Comparison of ENCODE assay signal across 27 mouse cellular contexts in the genomic region with DNA sequence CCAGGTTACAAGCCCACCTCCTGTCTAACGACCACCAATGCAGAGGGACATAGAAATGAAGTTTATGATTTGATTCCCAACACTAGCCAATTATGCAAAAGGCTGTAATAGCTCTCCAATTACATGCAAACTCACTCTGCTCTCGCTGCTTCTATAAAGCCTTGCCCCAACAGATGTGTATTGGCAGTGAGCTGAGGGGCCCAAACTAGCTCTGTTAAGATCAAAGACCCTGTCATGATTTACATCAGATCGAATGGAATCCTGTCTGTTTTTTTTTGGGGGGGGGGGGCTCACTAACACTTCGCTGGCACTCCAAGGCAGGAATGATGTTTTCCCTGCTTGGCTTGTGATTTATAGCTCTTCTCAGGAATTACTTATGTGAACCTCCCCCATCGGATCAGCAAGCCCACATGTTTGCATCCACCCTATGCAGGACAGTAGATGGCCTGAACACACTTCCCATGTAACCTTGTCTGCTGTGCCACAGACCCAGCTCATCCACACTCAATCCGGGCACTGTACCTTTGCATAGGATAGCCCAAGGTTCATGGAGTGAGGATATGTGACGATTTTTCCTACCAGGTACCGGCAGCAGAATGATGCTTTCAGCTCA. TPM values are rescaled to one million over a fixed set of nuclear protein-coding genes. Genes with fewer than 3 reads are reported as not detected.
DNase-seq lines count a peak whose midpoint lies in the region; ATAC-seq and TF ChIP-seq lines count a peak whose summit lies in the region.
"Had no signal": no experiment of that assay in that cellular context is flagged by ENCODE, and none has a peak within 500 bp of the region (broad histone marks: within the 10 kb centered on the region; RNA-seq: fewer than 3 reads in every experiment).

No protein-coding gene starts in this region.

- no peak for TF ChIP-seq POLR2A in limb, embryonic 14.5 days (IDR thresholded peaks at IDR 0.05; ENCODE audit: borderline replicate concordance, extremely low read depth, insufficient read depth, insufficient read length)

- no peak overlapping the region for H3K4me2 ChIP-seq in kidney, embryonic 14.5 days (replicated peaks; ENCODE audit: low read depth, low read length)
- no peak overlapping the region; the same call in 1 of the 2 replicates for H3K4me2 ChIP-seq in limb, embryonic 13.5 days (replicated peaks)
- H3K4me2 ChIP-seq in limb, embryonic 14.5 days (replicated peaks; ENCODE audit: low read depth, low read length, severe bottlenecking), result no peak overlapping the region
- no peak overlapping the region for H3K4me2 ChIP-seq in liver, embryonic 12.5 days
- H3K4me2 ChIP-seq: embryonic facial prominence, embryonic 13.5 days; forebrain, embryonic 13.5 days; heart, embryonic 13.5 days; hindbrain, embryonic 14.5 days had no signal

- H3K4me3 ChIP-seq in kidney, embryonic 14.5 days (ENCODE audit: low read length), result no peak overlapping the region
- H3K4me3 ChIP-seq in limb, embryonic 13.5 days, result no peak overlapping the region
- H3K4me3 ChIP-seq in limb, embryonic 10.5 days, result no peak overlapping the region
- H3K4me3 ChIP-seq in limb, embryonic 14.5 days (replicated peaks; ENCODE audit: low read length), result no peak overlapping the region
- no peak overlapping the region for H3K4me3 ChIP-seq in liver, embryonic 12.5 days
- H3K4me3 ChIP-seq: embryonic facial prominence, embryonic 10.5 days; embryonic facial prominence, embryonic 13.5 days; erythroblast, embryonic 14.5 days; forebrain, embryonic 13.5 days; gastrocnemius, adult 2 months; heart, embryonic 13.5 days had no signal

- H3K27me3 ChIP-seq in kidney, embryonic 14.5 days (ENCODE audit: control insufficient read depth, insufficient read depth, low read length), result no peaks in the 10 kb centered on the region
- H3K27me3 ChIP-seq in limb, embryonic 13.5 days, result no peaks in the 10 kb centered on the region
- no peaks in the 10 kb centered on the region for H3K27me3 ChIP-seq in limb, embryonic 10.5 days (ENCODE audit: low read depth, poor library complexity, severe bottlenecking)
- H3K27me3 ChIP-seq in limb, embryonic 14.5 days (ENCODE audit: control insufficient read depth, insufficient read depth, low read length), result no peaks in the 10 kb centered on the region
- H3K27me3 ChIP-seq in liver, embryonic 12.5 days (replicated peaks), result no peaks in the 10 kb centered on the region
- H3K27me3 ChIP-seq: embryonic facial prominence, embryonic 13.5 days; forebrain, embryonic 13.5 days; heart, embryonic 13.5 days had no signal

- no peak for DNase-seq in kidney, adult 9 months
- no peak for DNase-seq in limb, embryonic 10.5 days (ENCODE audit: low spot score)
- DNase-seq in limb, embryonic 14.5 days (ENCODE audit: low spot score), result peak; percentile 44
- DNase-seq: adrenal gland, adult 2 months; adrenal gland, postnatal 14 days; cerebellum, adult 11 months; cerebellum, adult 2 months; cerebellum, adult 9-11 months; cerebellum, postnatal 25 days; forebrain, postnatal 0 days; gastrocnemius, adult 2 months; gastrocnemius, postnatal 14 days; heart, adult 18-20 months; heart, postnatal 14 days; heart, postnatal 4 days had no signal

- no peaks in the 10 kb centered on the region for H3K9me3 ChIP-seq in kidney, embryonic 14.5 days (ENCODE audit: control insufficient read depth, low read length)
- H3K9me3 ChIP-seq in limb, embryonic 13.5 days, result no peaks in the 10 kb centered on the region
- no peaks in the 10 kb centered on the region for H3K9me3 ChIP-seq in limb, embryonic 10.5 days (replicated peaks)
- no peaks in the 10 kb centered on the region for H3K9me3 ChIP-seq in limb, embryonic 14.5 days (ENCODE audit: control insufficient read depth, low read length)
- no peaks in the 10 kb centered on the region for H3K9me3 ChIP-seq in liver, embryonic 12.5 days (replicated peaks)
- H3K9me3 ChIP-seq: embryonic facial prominence, embryonic 10.5 days; embryonic facial prominence, embryonic 13.5 days; forebrain, embryonic 13.5 days; heart, embryonic 13.5 days had no signal

- peak; percentile 62 for ATAC-seq in kidney, embryonic 14.5 days (ENCODE audit: low FRiP score, low TSS enrichment)
- peak; percentile 59 for ATAC-seq in limb, embryonic 13.5 days (ENCODE audit: low FRiP score, low read depth)
- peak; percentile 19; the same call in 1 of the 2 replicates for ATAC-seq in limb, embryonic 14.5 days (ENCODE audit: low FRiP score, low read depth)
- no peak for ATAC-seq in liver, embryonic 12.5 days
- ATAC-seq: CD4-positive, CD25-positive, alpha-beta regulatory T cell, adult 4 months; forebrain, embryonic 13.5 days; forebrain, postnatal 0 days; hindbrain, postnatal 0 days; inflammation-experienced regulatory T-cells, adult 6 months had no signal

- H3K4me1 ChIP-seq in kidney, embryonic 14.5 days (ENCODE audit: control insufficient read depth, insufficient read depth, low read length), result 0 out of 2 replicates have a peak, but pooled peaks cover 2% of the 10 kb centered on the region
- H3K4me1 ChIP-seq in limb, embryonic 13.5 days, result peaks cover 11% of the 10 kb centered on the region
- peaks cover 10% of the 10 kb centered on the region for H3K4me1 ChIP-seq in limb, embryonic 10.5 days
- peaks cover 6% of the 10 kb centered on the region for H3K4me1 ChIP-seq in limb, embryonic 14.5 days (ENCODE audit: control insufficient read depth, insufficient read depth, low read length)
- H3K4me1 ChIP-seq in liver, embryonic 12.5 days, result peaks cover 7% of the 10 kb centered on the region; the same call in 1 of the 2 replicates
- H3K4me1 ChIP-seq: embryonic facial prominence, embryonic 13.5 days; forebrain, embryonic 13.5 days had no signal

- no peaks in the 10 kb centered on the region for H3K36me3 ChIP-seq in kidney, embryonic 14.5 days (ENCODE audit: control insufficient read depth, insufficient read depth, low read length)
- no peaks in the 10 kb centered on the region for H3K36me3 ChIP-seq in limb, embryonic 13.5 days
- no peaks in the 10 kb centered on the region for H3K36me3 ChIP-seq in limb, embryonic 10.5 days
- H3K36me3 ChIP-seq in limb, embryonic 14.5 days (ENCODE audit: control insufficient read depth, insufficient read depth, low read length), result no peaks in the 10 kb centered on the region
- H3K36me3 ChIP-seq in liver, embryonic 12.5 days, result no peaks in the 10 kb centered on the region
- H3K36me3 ChIP-seq: embryonic facial prominence, embryonic 10.5 days; embryonic facial prominence, embryonic 13.5 days; heart, embryonic 13.5 days had no signal

- no peak overlapping the region for H3K27ac ChIP-seq in kidney, embryonic 14.5 days (ENCODE audit: low read depth, low read length)
- H3K27ac ChIP-seq in limb, embryonic 13.5 days, result no peak overlapping the region
- H3K27ac ChIP-seq in limb, embryonic 10.5 days, result no peak overlapping the region
- no peak overlapping the region for H3K27ac ChIP-seq in limb, embryonic 14.5 days (replicated peaks; ENCODE audit: low read depth, low read length)
- H3K27ac ChIP-seq in liver, embryonic 12.5 days, result no peak overlapping the region
- H3K27ac ChIP-seq: embryonic facial prominence, embryonic 10.5 days; embryonic facial prominence, embryonic 13.5 days; forebrain, embryonic 13.5 days; gastrocnemius, adult 2 months; heart, embryonic 13.5 days; hindbrain, embryonic 14.5 days; hindbrain, postnatal 0 days had no signal

- 26% methylated on average over 8 of the region's 8 CpGs for WGBS in kidney, embryonic 14.5 days
- 32% methylated on average over 8 of the region's 8 CpGs for WGBS in limb, embryonic 13.5 days
- 37% methylated on average over 8 of the region's 8 CpGs for WGBS in limb, embryonic 10.5 days
- 29% methylated on average over 8 of the region's 8 CpGs for whole genome bisulfite sequencing in limb, embryonic 14.5 days
- 56% methylated on average over 8 of the region's 8 CpGs for WGBS in liver, embryonic 12.5 days (ENCODE audit: insufficient replicate concordance)

- no peak overlapping the region for H3K9ac ChIP-seq in kidney, embryonic 14.5 days (ENCODE audit: low read depth, low read length)
- peak overlapping the region; percentile 13; the same call in 1 of the 2 replicates for H3K9ac ChIP-seq in limb, embryonic 13.5 days
- no peak overlapping the region for H3K9ac ChIP-seq in limb, embryonic 14.5 days (ENCODE audit: low read depth, low read length, severe bottlenecking)
- H3K9ac ChIP-seq in liver, embryonic 12.5 days, result no peak overlapping the region
- H3K9ac ChIP-seq: embryonic facial prominence, embryonic 13.5 days; forebrain, embryonic 13.5 days; forebrain, postnatal 0 days; heart, embryonic 13.5 days; hindbrain, embryonic 14.5 days had no signal

RNA-seq across cellular contexts. Expression of a gene that starts 12.5 kb away (rescaled TPM):
- polyA plus RNA-seq in kidney, embryonic 14.5 days (2014; fragmentation: Nextera tagmentation; extraction: Ambion mirVana), result 19.4 and 48.4 TPM in 2 replicates
- polyA plus RNA-seq in limb, embryonic 13.5 days (2015; fragmentation: Nextera tagmentation; extraction: Ambion mirVana), result 34.0 and 35.5 TPM in 2 replicates
- polyA plus RNA-seq in limb, embryonic 10.5 days (2016; fragmentation: Nextera tagmentation; extraction: Ambion mirVana), result 33.8 and 37.7 TPM in 2 replicates
- polyA plus RNA-seq in limb, embryonic 14.5 days (2012; rRNA removed), result 44.9 and 45.5 TPM in 2 replicates
- polyA plus RNA-seq in limb, embryonic 14.5 days (2014; fragmentation: Nextera tagmentation; extraction: Ambion mirVana), result 45.3 and 53.4 TPM in 2 replicates
- polyA plus RNA-seq in liver, embryonic 12.5 days (2016; fragmentation: Nextera tagmentation; extraction: Ambion mirVana), result 12.5 TPM in 2 replicates

RNA-seq across cellular contexts. Expression of a gene that starts 13.8 kb away (rescaled TPM):
- 5.5 and 8.7 TPM in 2 replicates for polyA plus RNA-seq in kidney, embryonic 14.5 days (2014; fragmentation: Nextera tagmentation; extraction: Ambion mirVana)
- 7.8 and 7.9 TPM in 2 replicates for polyA plus RNA-seq in limb, embryonic 13.5 days (2015; fragmentation: Nextera tagmentation; extraction: Ambion mirVana)
- 4.7 and 5.4 TPM in 2 replicates for polyA plus RNA-seq in limb, embryonic 10.5 days (2016; fragmentation: Nextera tagmentation; extraction: Ambion mirVana)
- polyA plus RNA-seq in limb, embryonic 14.5 days (2012; rRNA removed), result 16.9 and 22.3 TPM in 2 replicates
- polyA plus RNA-seq in limb, embryonic 14.5 days (2014; fragmentation: Nextera tagmentation; extraction: Ambion mirVana), result 7.9 and 8.2 TPM in 2 replicates
- polyA plus RNA-seq in liver, embryonic 12.5 days (2016; fragmentation: Nextera tagmentation; extraction: Ambion mirVana), result 2.8 and 3.2 TPM in 2 replicates
